Mouse (Mus musculus) right cerebral cortex, adult 18-20 months (tissue): ENCODE measurements at regions not wholly inside any gene's neighbourhood (a gene's known extent, or its start where the extent isn't known, plus 50 kb on each side); places are given as distances from the start of the nearest gene placed in this dataset.
"Not testable (repeated sequence)": the region's sequence is repeated elsewhere in the genome, so short reads cannot be mapped to it uniquely, and the experiment has no call there.

ENCODE experiments used
- DNase-seq: peaks from one replicate; pipeline ENCODE4 v3.0.0; 2022; ENCODE audit warnings: mixed read lengths

DNA sequence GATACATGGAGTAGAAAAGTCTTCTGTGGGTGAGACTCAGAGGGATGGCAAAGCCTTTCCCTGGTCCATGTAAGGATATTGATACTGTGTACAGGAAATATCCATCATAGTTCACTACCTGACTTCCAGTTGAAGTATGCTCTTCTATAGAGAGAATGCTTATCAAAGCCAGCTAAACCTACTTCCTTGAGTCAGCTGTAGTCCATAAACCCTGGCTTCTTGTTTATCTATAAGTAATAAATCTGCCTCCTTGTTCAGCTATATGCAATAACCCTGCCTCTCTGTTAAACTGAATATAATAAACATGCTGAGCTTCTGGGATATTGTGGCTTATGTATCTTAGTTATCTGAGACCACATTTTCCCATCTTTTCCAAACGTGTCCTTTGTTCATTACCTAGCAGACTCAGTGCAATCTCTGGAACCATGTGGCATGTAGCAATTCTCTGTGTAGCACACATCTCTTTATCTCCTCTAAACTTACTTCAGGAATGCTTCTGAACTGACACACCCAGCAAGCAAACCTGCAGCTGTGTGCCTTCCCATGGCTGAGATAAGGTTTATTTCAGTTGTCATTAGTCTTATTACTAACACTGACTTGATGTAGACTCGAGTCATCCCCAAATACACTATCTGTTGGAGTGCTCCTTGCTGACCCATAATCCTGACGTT, 694.9 kb upstream of the Map3k7 start:
- DNase-seq: no peak

DNA sequence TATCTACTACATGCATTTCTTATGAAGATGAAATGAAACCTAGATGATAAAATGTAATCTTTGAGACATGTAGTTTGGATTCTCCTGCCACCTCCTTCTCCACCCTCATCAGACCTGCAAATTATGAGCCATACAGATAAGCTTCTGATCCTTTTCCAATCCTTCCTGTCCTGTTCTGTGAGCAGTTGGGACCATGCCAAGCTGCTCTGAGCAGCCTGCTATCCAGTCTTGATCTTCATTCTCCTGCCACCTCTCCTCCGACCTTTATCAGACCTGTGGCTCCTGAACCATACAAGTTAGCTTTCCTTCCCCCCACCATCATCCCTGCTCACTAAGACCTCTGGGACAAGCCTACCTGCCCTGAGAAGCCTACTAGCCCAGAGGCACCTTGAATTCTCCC, 689.8 kb upstream of the Map3k7 start:
- no peak for DNase-seq

DNA sequence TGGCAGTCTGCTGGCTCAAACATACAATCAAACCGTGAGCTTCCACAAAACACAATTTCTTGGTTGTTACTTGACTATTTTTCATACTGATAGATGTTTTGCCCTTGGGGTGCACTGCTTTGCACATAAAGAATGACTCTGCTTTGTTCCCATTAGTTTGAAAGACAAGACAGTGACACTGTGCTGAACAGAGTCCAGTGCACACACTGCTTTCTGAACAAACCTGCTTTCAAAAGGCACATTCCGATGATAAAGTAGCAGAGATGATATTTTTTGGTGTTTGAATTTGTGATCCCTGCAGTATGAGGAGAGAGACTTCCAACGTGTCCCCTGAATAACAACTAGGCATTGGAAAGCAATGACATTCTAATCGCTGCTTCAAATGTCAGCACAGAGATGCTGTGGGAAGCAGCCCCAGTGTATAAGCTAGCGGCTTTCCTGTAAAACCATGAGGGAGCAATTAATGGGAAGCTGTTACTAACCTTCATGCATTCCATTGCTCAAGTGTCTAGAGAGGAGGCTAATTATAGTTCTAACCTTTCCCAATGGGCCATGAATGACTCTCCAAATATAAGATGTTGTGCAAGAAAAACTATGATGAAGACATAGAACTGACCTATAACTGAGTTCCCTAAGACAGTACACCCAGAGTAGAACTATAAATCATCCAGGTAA, 673.5 kb upstream of the Map3k7 start:
- DNase-seq: no peak

DNA sequence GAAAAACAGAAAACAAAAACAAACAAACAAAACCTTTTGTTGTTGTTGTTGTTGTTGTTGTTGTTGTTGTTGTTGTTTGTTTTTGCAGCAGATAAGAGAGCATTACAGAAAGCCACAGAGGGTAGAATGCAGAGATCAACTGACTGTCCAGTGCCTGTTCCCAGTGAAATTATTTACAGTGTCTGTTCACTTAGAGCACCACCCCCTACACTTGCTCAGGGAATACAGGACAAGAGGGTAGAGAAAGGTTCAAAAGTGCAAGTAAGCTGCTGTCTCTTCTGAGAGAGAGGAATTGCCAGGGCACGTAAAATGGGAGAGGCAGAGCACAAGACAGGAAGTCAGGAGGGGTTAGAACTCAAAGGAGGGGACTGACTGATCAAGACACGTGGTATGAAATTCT, 670.1 kb upstream of the Map3k7 start:
- no peak for DNase-seq

DNA sequence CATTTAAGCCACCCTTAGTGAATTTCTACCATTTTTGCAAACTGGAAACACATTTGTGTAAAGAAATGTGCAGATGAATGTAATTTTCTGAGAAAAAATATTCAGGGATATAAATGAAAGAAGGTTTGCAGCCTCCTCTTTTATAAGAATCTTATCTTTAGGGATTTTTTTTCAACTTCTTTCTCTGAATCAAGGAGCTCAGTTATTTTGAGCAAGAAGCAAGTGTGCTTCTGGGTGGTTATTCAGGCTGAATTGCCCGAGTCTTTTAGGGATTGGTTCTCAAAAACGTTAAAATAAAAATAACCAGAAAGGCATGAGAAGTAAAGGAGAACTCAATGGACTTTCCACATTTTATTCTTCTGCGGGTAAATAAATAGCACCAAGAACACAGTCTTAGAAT, 666.0 kb upstream of the Map3k7 start:
- DNase-seq: no peak

DNA sequence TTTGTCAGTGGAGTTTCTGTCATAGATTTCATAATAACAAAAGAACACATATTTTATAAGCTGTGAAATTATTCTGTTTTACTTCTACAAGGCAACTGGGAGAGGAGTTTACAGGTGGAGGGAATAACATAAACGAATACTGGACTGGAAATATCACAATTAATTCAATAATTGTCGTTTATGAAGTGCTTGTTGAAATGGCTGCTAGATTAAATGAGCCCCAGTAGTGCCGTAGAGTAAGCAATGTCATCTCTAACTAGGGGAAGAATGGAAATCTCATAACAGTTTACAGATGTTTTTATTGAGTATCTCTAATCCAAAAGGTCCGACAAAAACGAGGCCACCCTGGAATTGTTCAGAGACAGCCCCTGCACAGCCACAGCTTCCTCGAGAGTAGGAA, 644.6 kb upstream of the Map3k7 start:
- DNase-seq: no peak

DNA sequence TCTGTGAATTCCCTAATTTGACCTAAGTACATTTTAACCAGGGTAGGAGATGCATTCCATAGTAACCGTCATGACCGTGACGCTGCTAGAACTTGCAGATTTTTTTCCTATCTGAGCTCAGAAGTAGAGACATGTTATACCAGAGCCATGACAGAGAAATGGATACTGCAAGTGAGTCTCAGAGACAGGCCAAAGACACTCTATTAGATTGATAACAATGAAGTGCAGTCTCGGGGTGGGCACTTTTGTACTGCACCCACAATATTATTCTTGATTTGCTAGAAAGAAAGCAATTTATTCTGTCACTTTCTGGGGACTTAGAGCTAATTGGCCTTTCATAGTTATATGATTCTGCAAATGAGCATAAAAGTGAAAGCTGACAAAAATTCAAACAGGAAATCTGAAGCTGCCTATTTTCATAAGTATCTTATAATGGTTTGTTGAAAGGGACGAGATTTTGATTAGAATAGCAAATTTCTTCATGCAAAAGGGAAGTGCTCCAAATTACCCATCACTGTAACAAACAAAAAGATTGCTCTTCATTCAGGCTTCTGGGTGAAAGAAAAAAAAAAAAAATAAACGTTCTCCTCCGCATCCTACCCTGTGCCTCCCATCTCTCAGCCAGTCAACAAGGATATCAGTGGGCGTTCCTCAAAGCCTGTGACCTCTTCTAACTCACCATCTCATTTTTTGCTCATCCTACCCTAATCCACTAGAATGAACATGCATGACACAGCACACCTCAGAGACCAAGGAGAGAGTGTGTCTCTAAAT, 643.0 kb upstream of the Map3k7 start:
- no peak for DNase-seq

DNA sequence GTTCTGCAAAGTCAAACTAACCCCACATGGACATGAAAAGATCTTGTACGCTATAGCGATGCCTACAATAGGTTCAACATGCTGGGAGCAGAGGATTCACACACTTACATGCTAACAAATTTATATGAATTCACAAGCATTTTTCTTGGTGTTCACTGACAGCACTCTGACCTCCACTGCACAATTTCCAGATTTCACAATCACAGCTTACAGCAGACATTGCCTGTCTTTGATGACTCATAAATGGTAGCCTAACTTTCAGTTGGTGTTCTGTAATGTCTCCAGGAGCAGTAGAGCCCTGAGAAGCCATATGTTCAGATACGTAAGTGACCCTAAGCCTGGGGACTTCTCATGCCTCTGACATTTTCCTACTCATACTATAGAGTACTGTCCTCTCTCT, 640.1 kb upstream of the Map3k7 start:
- DNase-seq: no peak

DNA sequence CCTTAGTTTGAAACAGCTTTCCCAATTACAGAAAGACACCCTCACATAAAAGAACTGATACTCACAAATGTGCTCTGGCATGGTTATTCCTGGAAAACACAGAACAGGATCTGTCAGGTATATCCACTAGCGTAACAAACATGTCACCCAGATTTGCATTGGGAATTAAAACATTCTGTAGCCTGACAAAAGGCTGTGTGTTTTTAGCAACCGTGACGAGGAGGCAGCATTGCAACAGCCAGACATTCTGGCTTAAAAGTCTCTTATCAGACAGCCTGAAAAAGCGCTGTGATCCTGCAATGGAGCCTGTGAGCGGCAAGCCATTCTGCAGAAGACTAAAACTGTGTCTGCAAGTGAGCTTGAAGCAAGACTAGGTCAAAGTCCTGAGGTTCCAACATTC, 635.1 kb upstream of the Map3k7 start:
- DNase-seq: no peak

DNA sequence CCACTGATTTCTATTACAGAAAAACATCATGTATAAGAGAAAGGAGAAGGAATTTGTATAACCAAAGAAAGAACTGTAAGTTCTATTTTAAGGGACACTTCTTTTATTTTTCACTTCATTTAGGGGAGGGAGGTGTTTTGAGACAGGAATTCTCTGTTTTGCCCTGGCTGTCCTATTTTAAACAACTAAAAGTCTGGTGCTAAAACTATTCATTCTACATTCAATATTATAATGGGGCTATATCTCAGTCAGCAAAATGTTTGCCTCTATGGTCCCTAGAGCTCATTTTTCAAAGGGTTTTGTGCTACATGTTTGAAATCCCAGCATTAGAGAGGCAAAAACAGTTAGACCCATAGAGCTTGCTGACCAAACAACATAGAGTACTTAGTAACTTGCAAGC, 632.8 kb upstream of the Map3k7 start:
- no peak for DNase-seq

DNA sequence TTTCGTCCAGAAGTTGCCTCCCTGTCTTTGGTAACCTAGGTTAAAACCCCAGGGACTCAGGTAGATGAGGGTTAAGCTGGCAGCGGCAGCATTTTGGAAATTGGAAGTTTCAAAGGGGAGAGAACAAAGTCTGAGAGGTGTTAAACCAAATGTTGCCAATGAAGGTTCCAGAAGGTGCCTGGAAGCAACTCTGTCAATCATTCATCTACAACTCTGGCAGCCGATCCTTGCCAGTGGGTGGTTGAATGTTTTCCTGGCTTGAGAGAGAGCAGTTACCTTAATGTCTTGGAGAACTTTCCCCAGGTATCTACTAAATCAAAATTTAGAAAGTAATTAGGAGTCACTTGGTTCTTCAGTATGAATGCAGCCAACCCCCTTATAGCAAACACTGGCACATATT, 628.2 kb upstream of the Map3k7 start:
- DNase-seq: no peak

DNA sequence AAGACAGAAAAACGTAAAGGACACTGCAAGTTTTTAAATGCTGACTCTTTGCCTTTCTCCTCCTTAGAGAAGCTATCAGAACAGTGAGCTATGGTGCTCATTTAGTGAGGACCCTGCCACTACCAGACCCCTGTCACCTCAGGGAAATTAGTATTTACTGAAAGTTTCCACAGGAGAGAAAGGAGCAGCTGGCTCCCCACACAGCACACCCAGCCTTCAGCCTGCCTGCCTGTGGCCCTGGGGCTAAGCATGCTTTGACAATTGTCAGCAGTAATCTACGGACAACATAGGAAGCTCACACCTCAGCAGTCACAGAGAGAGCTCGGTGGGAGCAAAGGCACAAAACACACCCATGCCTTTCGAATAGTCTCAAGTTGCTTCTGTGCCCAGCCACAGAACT, 625.9 kb upstream of the Map3k7 start:
- no peak for DNase-seq

DNA sequence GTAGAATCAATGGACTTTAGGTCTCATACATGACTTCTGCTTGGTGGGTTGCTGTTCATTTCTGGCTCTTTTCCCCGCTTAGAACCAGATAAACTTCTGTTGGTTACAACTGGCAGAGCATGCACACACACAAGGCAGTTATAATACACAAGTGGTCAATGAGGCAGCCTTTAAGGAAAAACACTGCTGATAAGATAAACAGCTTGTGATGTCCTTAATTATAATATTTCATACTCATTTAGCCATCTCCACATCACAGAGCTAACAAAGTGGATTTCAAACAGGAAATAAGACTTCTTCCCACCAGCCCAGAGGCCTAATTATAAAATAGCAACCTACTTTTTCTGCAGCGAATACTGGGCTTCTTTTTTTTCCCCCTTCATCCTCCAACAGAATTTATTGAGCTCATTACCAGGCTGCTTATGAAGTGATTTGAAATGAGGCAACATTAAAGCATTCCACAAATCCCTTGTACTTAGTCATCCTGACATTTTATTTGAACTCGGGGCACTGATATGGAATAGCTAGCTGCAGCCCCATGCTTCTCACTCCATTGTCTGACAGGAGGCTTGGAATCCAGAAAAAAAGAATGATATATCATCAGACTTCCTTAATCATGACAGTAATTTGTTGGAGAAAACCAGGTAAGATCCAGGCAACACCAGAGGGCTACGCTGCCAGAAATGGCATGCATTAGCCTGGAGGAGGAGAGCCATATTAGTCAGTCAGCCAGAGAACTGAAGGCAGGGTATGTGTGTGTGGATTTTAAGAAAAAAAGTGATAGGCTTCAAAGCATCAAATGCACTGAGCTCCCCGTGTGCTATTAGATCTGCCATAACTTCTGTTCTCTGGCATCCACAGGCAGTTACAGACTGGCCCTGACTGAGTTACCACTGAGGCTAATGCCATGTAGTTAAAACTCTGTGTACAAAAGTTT, 620.3 kb upstream of the Map3k7 start:
- no peak for DNase-seq

DNA sequence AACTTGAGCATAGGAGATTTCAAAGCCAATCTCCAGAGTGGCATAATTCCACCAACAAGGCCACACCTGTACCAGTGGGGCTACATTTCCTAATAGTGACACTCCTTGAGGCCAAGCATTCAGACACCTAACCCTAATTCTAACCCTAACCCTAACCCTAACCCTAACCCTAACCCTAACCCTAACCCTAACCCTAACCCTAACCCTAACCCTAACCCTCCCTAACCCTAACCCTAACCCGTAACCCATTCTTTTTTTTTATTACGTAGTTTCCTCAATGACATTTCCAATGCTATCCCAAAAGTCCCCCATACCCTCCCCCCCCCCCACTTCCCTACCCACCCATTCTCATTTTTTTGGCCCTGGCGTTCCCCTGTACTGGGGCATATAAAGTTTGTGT, 609.9 kb upstream of the Map3k7 start:
- not testable (repeated sequence) for DNase-seq

DNA sequence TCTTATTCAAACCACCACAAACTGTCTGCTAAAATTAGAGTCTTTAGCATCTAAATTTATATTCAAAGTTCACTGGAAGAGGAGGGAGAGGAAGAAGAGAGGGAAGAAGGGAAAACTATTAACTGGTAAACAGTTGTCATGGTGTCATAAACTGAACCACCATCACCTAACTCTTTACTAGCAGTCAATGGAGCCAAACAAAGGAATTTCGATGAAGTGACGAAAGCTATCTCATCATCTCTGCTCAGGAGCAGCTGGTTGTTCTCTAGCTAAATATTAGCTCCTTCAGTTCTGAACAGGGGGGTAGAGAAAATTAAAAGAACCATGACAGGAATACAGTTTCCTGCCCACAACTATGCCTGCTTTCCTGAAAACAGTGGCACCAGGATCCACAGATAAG, 608.9 kb upstream of the Map3k7 start:
- no peak for DNase-seq

DNA sequence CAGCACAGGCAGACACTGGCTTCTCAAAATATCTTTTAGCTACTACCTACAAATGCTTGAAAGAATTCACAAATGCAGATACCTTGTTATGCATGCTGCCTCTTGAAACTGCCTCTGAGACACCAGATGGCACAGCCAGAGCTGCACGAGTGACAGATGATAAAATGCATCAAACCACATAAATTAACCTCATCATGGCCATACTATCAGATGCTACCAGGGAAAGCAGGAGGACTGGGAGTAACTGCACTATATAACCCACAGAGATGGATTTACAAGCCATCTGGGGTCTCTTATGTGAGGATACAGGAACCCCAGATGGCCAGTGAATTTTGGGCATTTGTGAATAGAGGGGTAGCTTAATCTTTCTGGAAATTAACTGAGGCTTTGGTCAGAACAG, 597.7 kb upstream of the Map3k7 start:
- no peak for DNase-seq

DNA sequence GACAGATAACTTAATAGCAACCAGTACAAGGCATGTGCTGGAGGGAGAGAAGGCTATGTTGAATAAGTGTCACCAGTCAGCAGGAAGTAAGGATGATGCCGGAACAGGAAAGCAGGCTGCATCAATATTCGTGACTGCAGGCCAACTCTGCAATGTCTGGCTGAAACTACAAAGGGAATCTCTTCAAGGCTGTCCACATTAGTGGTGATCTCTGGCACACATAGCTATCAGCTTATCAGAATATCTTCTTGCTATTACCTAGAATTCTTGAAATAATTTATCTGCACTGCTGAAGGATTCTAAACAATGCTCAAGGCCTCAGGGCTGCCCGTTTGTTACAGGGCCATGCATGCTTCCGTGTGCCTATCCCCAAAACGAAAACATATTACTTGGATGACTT, 596.9 kb upstream of the Map3k7 start:
- no peak for DNase-seq

DNA sequence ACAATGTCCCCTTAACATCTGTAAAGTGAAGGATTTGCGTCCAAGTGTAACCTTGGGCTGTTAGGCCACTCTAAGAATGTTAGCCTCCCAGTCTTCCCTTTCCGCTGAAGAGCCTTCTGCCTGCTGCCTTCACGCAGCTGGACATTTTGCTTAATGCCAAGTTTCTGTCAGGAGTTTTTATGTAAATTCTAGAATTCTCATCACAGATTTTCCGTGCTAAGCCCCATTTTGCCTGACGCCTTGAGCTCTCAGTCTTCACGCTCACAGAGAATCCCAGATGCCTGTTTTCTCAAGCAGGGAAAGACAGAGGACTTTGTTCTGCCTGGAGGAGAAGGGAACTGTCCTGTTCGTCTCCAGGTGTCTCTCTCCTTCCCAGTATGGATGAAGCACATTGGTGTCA, 593.8 kb upstream of the Map3k7 start:
- no peak for DNase-seq

DNA sequence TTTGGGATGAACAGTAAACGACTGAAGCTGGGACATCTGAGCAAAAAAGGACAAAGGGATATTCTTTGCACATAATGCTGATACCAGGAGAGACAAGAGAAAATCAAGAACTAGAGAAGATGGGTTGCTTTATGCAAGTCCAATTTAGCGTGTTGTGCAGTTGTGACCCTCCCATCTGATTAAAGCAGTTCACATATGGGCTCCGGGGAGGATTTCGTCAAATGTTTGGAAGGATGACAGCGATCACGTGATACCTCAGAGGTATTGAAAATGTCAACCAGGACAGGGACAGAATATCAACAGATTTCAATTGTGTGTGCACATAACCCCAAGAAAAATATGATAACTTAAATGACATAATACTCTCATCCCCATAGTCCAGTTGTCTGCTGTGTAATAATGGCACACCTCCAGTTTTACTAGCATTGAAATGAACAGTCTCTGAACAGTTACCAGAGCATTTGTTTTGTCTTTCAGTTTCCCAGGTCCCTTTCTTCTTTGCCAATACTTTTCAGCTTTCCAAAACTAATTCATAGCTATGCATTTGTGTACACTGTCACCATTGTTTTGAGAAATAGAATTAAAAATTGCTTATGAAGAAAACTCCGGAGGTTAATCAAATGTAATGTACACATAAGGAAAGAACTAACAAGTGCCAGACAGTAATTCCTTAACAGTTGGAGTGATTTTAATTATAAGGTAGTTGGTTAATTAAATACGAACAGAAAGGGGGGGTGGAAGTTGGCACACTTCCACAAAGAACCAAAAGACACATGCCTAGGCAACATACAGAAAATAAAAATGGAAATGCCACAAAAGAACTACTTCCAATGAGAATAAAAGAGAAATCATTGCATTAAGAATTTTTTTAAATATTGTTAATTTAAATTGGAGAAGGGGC, 582.6 kb upstream of the Map3k7 start:
- DNase-seq: no peak

DNA sequence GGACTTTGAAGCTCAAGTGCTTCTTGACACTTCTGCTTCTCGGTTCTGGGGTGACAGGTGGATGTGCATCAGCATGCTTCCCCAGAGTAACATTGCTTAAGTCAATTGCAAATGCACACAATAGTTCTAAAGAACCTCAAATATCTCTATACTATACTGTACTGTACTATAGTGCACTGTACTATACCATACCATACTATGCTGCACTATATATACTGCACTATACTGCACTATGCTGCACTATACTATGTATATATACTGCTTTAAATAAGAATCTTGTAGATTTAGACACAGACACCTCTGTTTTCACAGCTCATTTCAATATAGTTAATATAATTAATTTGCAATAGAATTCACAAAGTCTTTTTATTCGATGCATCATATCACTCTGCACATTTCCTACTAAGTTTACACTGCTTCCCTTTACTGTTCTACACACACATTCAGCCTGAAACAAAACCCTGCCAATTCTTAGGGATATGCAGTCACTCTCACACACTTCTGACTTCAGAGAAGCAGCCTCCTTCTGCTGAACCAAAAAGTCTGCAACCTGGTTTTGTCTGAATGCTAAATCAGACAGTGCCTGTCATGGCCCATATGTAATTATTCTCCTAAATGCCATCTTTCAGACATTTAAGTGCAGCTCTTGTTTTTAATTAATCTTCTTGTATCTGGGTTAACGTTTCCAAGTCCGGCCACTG, 570.8 kb upstream of the Map3k7 start:
- no peak for DNase-seq

DNA sequence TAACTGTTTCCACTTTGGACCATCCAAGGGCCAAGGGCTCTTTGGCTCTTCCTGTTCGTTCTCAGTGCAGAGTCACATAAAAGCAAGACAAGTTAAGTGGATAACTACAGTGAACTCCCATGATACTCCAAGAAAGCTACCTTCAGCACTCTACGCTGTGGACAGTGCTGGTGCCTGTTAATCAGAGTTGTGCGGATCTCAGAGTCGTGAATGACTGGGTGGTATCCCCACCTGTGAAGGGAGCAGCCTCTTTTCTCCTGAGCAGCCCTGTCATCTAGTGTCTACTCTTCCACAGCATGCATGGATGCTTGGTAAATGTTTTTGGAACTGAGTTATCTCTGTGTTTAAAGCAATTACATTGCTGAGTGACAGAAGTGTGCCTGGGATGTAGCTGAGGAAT, 568.4 kb upstream of the Map3k7 start:
- no peak for DNase-seq
